Mouse (Mus musculus) liver, embryonic 14 days (tissue): ENCODE measurements around the gene Coq10b. TPM values are rescaled to one million over a fixed set of nuclear protein-coding genes. Genes with fewer than 3 reads are reported as not detected.

Experiments used
- polyA plus RNA-seq: library from polyadenylated mRNA; depleted of rRNA; stranded (reverse); fragments of >200 nt; gene quantifications from 2 replicates; pipeline ENCODE4 v1.2.3, GENCODE M21; 2012; rRNA removed

The Coq10b gene
- 8.7 and 10.5 TPM in 2 replicates for polyA plus RNA-seq

DNA sequence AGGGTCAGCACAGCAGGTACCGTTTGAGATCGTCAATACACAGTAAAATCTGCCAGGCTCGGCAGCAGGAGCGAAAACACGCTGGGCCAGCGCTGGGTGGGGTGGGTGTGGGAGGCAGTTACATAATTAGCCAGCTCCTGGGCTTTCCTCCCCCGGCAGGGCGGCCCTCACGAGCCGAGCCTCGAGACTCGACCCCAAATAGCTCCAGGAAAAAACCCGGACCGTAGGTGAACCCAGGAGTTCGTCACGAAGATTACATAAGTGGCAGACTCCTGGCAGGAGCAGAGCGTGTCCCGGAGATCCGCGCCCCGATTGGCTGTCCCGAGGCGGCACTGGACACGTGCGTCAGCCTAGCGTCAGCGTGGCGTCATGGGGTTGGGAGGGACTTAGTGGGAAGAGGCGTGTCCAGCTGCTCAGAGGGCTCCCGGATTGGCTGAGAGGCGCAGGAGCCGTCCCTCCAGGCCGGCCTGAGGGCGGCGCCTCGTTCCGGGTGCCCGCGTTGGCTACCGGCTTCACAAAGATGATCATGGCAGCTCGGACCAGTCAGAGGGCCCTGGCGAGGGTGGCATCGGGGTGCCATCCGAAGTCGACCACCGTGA lies at the start of gene Coq10b:
TSS of gene Coq10b (plus strand) at position 416 of the 599 bp plus-strand sequence.

DNA sequence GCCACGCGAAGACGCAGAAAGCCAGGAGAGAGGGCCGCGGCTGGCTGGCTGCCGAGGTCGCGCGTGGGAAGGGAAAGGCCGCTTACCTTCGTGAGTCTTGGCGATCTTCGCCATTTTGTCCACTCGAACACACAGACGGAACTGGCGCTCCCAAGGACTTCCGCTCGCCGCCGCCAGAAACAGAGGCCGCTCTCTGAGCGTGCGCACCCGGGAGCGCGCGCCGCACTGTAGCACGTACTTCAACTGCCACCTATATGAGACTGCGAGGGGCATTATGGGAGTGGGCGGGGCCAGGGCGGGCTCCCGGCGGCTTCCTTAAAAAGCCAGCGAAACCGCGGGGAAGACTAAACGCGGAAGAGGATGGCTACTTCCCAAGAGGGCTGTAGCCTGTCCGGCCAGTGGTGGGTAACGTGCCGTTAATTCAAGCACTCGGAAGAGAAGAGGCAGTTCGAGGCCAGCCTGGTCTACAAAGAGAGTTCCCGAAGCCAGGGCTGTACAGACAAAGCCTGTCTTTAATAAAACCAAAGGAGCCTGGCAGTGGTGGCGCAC lies 25.2 kb upstream of the Coq10b start, which contains the start of gene Sf3b1:
TSS of gene Sf3b1 (minus strand) at position 229 of the 549 bp plus-strand sequence.

DNA sequence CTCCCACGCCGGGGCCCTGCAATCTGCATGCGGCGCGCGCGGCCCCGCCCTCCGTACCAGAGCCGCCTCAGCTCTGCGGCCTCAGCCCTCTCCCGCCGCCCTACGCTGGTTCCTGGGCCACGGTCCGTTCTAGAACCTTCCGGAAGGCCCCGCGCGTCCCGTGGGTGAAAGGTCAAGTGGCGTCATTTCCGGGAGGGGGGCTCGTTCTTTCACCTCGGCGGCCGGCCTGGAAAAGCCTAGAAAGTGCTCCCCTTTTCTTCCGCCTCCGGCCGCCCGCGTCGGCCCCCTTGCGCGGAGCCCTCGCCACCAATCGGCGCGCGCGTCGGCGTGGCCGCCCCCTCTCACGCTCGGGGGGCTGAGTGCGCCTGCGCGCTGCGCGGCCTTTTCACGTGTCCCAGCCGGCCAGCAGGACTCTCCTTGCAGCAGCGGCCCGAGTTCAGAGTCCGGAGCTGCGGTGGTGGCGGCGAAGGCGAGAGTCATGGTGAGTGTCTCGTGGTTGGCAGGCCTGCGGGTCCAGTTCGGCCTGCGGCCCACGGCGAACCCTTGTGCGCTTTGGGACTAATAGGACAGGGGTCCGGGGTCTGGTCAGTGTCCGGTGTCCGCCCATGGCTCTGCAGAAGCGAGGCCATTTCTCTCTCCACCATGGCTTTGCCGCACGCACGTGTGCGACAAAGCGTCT lies 35.5 kb downstream of the Coq10b start, which contains the start of the genes Hspe1 and Hspd1:
TSS of gene Hspe1 (plus strand) at position 201 of the 679 bp plus-strand sequence.
TSS of gene Hspd1 (minus strand) at position 312 of the 679 bp plus-strand sequence.

Other genes with a start within 250 kb of the Coq10b start
- 3.8 and 4.9 TPM in 2 replicates for gene Ankrd44, start 126.4 kb upstream of the Coq10b start, polyA plus RNA-seq
- gene Sf3b1, start 25.3 kb upstream of the Coq10b start, polyA plus RNA-seq = 47.4 and 51.3 TPM in 2 replicates
- gene Hspe1, start 35.4 kb downstream of the Coq10b start, polyA plus RNA-seq = 347 and 395 TPM in 2 replicates
- 197 and 210 TPM in 2 replicates for gene Hspd1, start 35.5 kb downstream of the Coq10b start, polyA plus RNA-seq
- gene Mob4, start 78.5 kb downstream of the Coq10b start, polyA plus RNA-seq = 10.8 and 12.8 TPM in 2 replicates
- gene Rftn2, start 174.0 kb downstream of the Coq10b start, polyA plus RNA-seq = 0.35 and 0.36 TPM in 2 replicates
- 1.8 and 2.3 TPM in 2 replicates for gene Mars2, start 184.4 kb downstream of the Coq10b start, polyA plus RNA-seq